Mouse (Mus musculus) layer of hippocampus, postnatal 14 days (tissue): ENCODE measurements around the gene Rnf114. TPM values are rescaled to one million over a fixed set of nuclear protein-coding genes. Genes with fewer than 3 reads are reported as not detected.

Experiments used
- DNase-seq, 2 experiments: peaks; one replicate each; pipeline ENCODE4 v3.0.0; 2021 to 2022; ENCODE audit warnings: low spot score in 2 of 2, mixed read lengths in 1 of 2
- total RNA-seq, 2 experiments: library from RNA; stranded (reverse); gene quantifications; 2 replicates each; pipeline ENCODE4 v1.2.3; 2021

Rnf114 gene
- total RNA-seq, 2 experiments from 2014 or later: 39.1 to 40.5 TPM

- DNase-seq: peak; percentile 85 to 90
These were observed 10.9 kb downstream of the Rnf114 start for GRCm38 (mm10) chr2:167503253-167503895.

- no peak for DNase-seq
These were observed 11.5 kb downstream of the Rnf114 start for GRCm38 (mm10) chr2:167503896-167504349.

- no peak for DNase-seq
These were observed 12.7 kb downstream of the Rnf114 start for GRCm38 (mm10) chr2:167505127-167505526.

- no peak for DNase-seq
These were observed 14.3 kb downstream of the Rnf114 start for GRCm38 (mm10) chr2:167506546-167507260.

- DNase-seq: no peak
These were observed 15.4 kb downstream of the Rnf114 start for GRCm38 (mm10) chr2:167507719-167508385.

GRCm38 (mm10) chr2:167508569-167508968 lies 16.1 kb downstream of the Rnf114 start:
- DNase-seq: no peak

GRCm38 (mm10) chr2:167510485-167510884 lies 18.0 kb downstream of the Rnf114 start:
- no peak for DNase-seq

- DNase-seq: no peak
These were observed 19.9 kb downstream of the Rnf114 start for GRCm38 (mm10) chr2:167512365-167512764.

- DNase-seq: no peak
These were observed 20.5 kb downstream of the Rnf114 start for GRCm38 (mm10) chr2:167512970-167513369.

- no peak for DNase-seq
These were observed 22.2 kb downstream of the Rnf114 start for GRCm38 (mm10) chr2:167514641-167515040.

GRCm38 (mm10) chr2:167515688-167516087 lies 23.2 kb downstream of the Rnf114 start:
- DNase-seq: no peak

GRCm38 (mm10) chr2:167519606-167520252 lies 27.3 kb downstream of the Rnf114 start:
- DNase-seq: no peak

GRCm38 (mm10) chr2:167528278-167528677 lies 35.8 kb downstream of the Rnf114 start:
- DNase-seq: no peak

GRCm38 (mm10) chr2:167529935-167530513 lies 37.6 kb downstream of the Rnf114 start:
- DNase-seq: no peak

GRCm38 (mm10) chr2:167530536-167530935 lies 38.1 kb downstream of the Rnf114 start:
- DNase-seq: no peak

GRCm38 (mm10) chr2:167532131-167532530 lies 39.7 kb downstream of the Rnf114 start:
- DNase-seq: peak; percentile 31 to 42

GRCm38 (mm10) chr2:167533880-167534279 lies 41.4 kb downstream of the Rnf114 start:
- no peak for DNase-seq

GRCm38 (mm10) chr2:167536320-167536945 lies 44.0 kb downstream of the Rnf114 start:
- DNase-seq: no peak

GRCm38 (mm10) chr2:167537476-167538297 lies 45.2 kb downstream of the Rnf114 start, which contains the start of gene Snai1:
TSS of gene Snai1 (plus strand) at chr2:167538195.
- peak; percentile 67 to 71 for DNase-seq
